Mouse (Mus musculus) hindbrain, postnatal 0 days (tissue): ENCODE measurements around the gene Fen1. TPM values are rescaled to one million over a fixed set of nuclear protein-coding genes. Genes with fewer than 3 reads are reported as not detected.

Experiments used
- ATAC-seq: fragments of 200-750 bp; cut with Nextera tagmentation; 2 replicates; pipeline ENCODE4 v1.8.0; 2017; ENCODE audit warnings: mild to moderate bottlenecking, moderate TSS enrichment, moderate library complexity
- DNase-seq: peaks from one replicate; pipeline ENCODE4 v3.0.0-alpha.2; 2015; ENCODE audit warnings: low spot score
- H3K27ac ChIP-seq: fragments of 300-500 bp; sonication (generic); 2 replicates; pipeline ENCODE4 v1.5.1; 2014; ENCODE audit warnings: mild to moderate bottlenecking
- H3K27me3 ChIP-seq: fragments of 300-500 bp; sonication (generic); 2 replicates; pipeline ENCODE4 v1.6.1; 2014; ENCODE audit warnings: low read length, mixed read lengths; ENCODE audit not compliant: insufficient read depth
- H3K36me3 ChIP-seq: fragments of 300-500 bp; sonication (generic); 2 replicates; pipeline ENCODE4 v1.6.1; 2014; ENCODE audit warnings: low read length, mixed read lengths; ENCODE audit not compliant: insufficient read depth
- H3K4me1 ChIP-seq: fragments of 300-500 bp; sonication (generic); 2 replicates; pipeline ENCODE4 v1.6.1; 2014; ENCODE audit warnings: antibody characterized with exemption, low read length, mixed read lengths; ENCODE audit not compliant: insufficient read depth
- H3K4me2 ChIP-seq: fragments of 300-500 bp; sonication (generic); 2 replicates; pipeline ENCODE4 v1.6.1; 2014; ENCODE audit warnings: low read depth, mild to moderate bottlenecking, low read length, moderate library complexity, mixed read lengths
- H3K4me3 ChIP-seq: fragments of 300-500 bp; sonication (generic); 2 replicates; pipeline ENCODE4 v1.5.1; 2014; ENCODE audit warnings: low read length
- H3K9ac ChIP-seq: fragments of 300-500 bp; sonication (generic); replicated peaks from 2 replicates; pipeline ENCODE4 v1.6.1; 2014; ENCODE audit warnings: mild to moderate bottlenecking, low read length, moderate library complexity, mixed read lengths
- H3K9me3 ChIP-seq: fragments of 300-500 bp; sonication (generic); 2 replicates; pipeline ENCODE4 v1.6.1; 2016; ENCODE audit warnings: low read length, mixed read lengths
- CTCF ChIP-seq: IDR thresholded peaks from 2 replicates; pipeline ENCODE4 v1.5.1; 2016; ENCODE audit warnings: antibody characterized with exemption, control low read depth, low read depth
- WGBS: fragments of 180-500 bp; shearing (Covaris S2); extraction: QIAGEN DNeasy Blood & Tissue Kit; methylation state at CpG from one replicate; pipeline ENCODE4 v1.1.7; 2014; 5-methylcytosine and 5-hydroxymethylcytosine counted together
- microRNA-seq, 2 experiments: library from miRNA; unstranded; fragments of <30 nt; microRNA quantifications; one replicate each; pipeline ENCODE4; 2016
- polyA plus RNA-seq: library from polyadenylated mRNA; unstranded; fragments of >200 nt; fragmentation: Nextera tagmentation; extraction: Ambion mirVana; gene quantifications from 2 replicates; pipeline ENCODE4 v1.2.1, GENCODE M21; 2015
- total RNA-seq: library from RNA; depleted of rRNA; stranded (reverse); fragments of >200 nt; gene quantifications from 2 replicates; pipeline ENCODE4 v1.2.3, GENCODE M21; 2014; rRNA removed

Gene Fen1
- total and polyA plus RNA-seq, 2 experiments from 2014 or later: 28.4 to 30.5 TPM

DNA sequence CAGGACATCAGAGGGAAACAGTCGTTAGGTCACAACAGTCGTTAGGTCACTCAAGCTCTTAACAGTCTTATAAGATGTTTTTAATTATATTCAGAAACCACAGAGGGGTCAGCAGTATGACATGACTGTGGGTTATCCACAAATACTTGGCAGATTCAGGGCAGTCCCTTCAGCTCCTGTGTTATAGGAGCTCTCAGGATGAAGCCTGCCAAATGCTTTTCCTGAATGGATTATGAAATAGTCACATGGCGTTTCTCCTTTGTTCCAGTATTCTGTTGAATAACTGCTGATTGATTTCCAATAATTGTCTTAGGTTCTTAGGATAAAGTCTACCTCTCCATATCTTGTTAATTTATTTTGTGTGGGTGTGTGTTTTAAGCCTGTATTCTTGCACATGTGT lies 54.8 kb downstream of the Fen1 start:
- Histone ChIP-seq H3K9ac (no peak overlapping the region), H3K4me2 (no peak overlapping the region), H3K27ac (no peak overlapping the region), H3K9me3 (0 out of 2 replicates have a peak, but pooled peaks cover 8% of the 10 kb centered on the region), H3K4me1 (no peaks in the 10 kb centered on the region), H3K36me3 (no peaks in the 10 kb centered on the region), H3K27me3 (no peaks in the 10 kb centered on the region), H3K4me3 (no peak overlapping the region)
- DNase-seq: no peak
- no peak for ATAC-seq
- TF ChIP-seq CTCF: no peak
- 74% methylated on average over 3 of the region's 3 CpGs for WGBS

Small RNAs within 50 kb of the gene (microRNA-seq; reads per million reads assigned to microRNA genes)
- gene Mir6993: 0.88 to 2.1 reads per million in 2 experiments

Other genes starting within 250 kb of the Fen1 start
- gene Fth1, start 223.6 kb downstream of the Fen1 start, total RNA-seq: 301 and 443 TPM in 2 replicates
- 2,616 and 2,786 TPM in 2 replicates for gene Fth1, start 223.6 kb downstream of the Fen1 start, polyA plus RNA-seq
- 0.86 and 1.5 TPM in 2 replicates for gene Best1, start 202.5 kb downstream of the Fen1 start, total RNA-seq
- gene Best1, start 202.5 kb downstream of the Fen1 start, polyA plus RNA-seq: 2.6 and 3.0 TPM in 2 replicates
- gene Rab3il1, start 202.5 kb downstream of the Fen1 start, total RNA-seq: 19.7 and 23.0 TPM in 2 replicates
- gene Rab3il1, start 202.5 kb downstream of the Fen1 start, polyA plus RNA-seq: 20.1 and 22.2 TPM in 2 replicates
- 52.5 and 59.0 TPM in 2 replicates for gene Fads3, start 162.6 kb downstream of the Fen1 start, total RNA-seq
- gene Fads3, start 162.6 kb downstream of the Fen1 start, polyA plus RNA-seq: 35.1 and 37.4 TPM in 2 replicates
- 318 and 330 TPM in 2 replicates for gene Fads2, start 102.4 kb downstream of the Fen1 start, total RNA-seq
- 260 and 272 TPM in 2 replicates for gene Fads2, start 102.4 kb downstream of the Fen1 start, polyA plus RNA-seq
- gene Fads1, start 21.3 kb downstream of the Fen1 start, total RNA-seq: 198 and 208 TPM in 2 replicates
- gene Fads1, start 21.3 kb downstream of the Fen1 start, polyA plus RNA-seq: 148 and 151 TPM in 2 replicates
- gene Tmem258, start 155 bp downstream of the Fen1 start, total RNA-seq: 73.3 and 98.1 TPM in 2 replicates
- 312 and 324 TPM in 2 replicates for gene Tmem258, start 155 bp downstream of the Fen1 start, polyA plus RNA-seq
- gene Myrf, start 36.6 kb upstream of the Fen1 start, total RNA-seq: 5.1 and 5.9 TPM in 2 replicates
- 1.7 and 2.0 TPM in 2 replicates for gene Myrf, start 36.6 kb upstream of the Fen1 start, polyA plus RNA-seq
- 33.7 and 35.0 TPM in 2 replicates for gene Dagla, start 100.7 kb upstream of the Fen1 start, total RNA-seq
- 9.0 and 10.9 TPM in 2 replicates for gene Dagla, start 100.7 kb upstream of the Fen1 start, polyA plus RNA-seq
- 93.4 and 114 TPM in 2 replicates for gene Syt7, start 184.9 kb upstream of the Fen1 start, total RNA-seq
- gene Syt7, start 184.9 kb upstream of the Fen1 start, polyA plus RNA-seq: 11.9 and 17.4 TPM in 2 replicates